Mouse (Mus musculus): ENCODE data around the gene Tmed9. TPM values are rescaled to one million over a fixed set of nuclear protein-coding genes. Genes with fewer than 3 reads are reported as not detected.
A peak's percentile ranks its signal among the peaks of the same experiment; 100 is the strongest.
"Not testable (repeated sequence)": the region's sequence is repeated elsewhere in the genome, so short reads cannot be mapped to it uniquely, and the experiment has no call there.

Gene Tmed9
- polyA plus RNA-seq, 1 experiment from 2014 or later = 73.5 TPM

- Histone ChIP-seq H3K9me3 (ENCODE audit: control insufficient read depth, low read length) (no peaks in the 10 kb centered on the region), H3K4me2 (replicated peaks; ENCODE audit: low read depth, low read length) (no peak overlapping the region), H3K27ac (ENCODE audit: low read depth, low read length) (no peak overlapping the region), H3K27me3 (ENCODE audit: control insufficient read depth, insufficient read depth, low read length) (no peaks in the 10 kb centered on the region), H3K4me1 (ENCODE audit: control insufficient read depth, insufficient read depth, low read length) (no peaks in the 10 kb centered on the region), H3K9ac (ENCODE audit: low read depth, low read length) (no peak overlapping the region), H3K4me3 (ENCODE audit: low read length) (no peak overlapping the region), H3K36me3 (ENCODE audit: control insufficient read depth, insufficient read depth, low read length) (peaks cover 45% of the 10 kb centered on the region)
- no peak for ATAC-seq (ENCODE audit: low FRiP score, low TSS enrichment)
- 75% methylated on average over 6 of the region's 6 CpGs for WGBS
These were observed 16.0 kb upstream of the Tmed9 start for GRCm38 (mm10) chr13:55557499-55557898.

GRCm38 (mm10) chr13:55563266-55563879 is 10.2 kb upstream of the Tmed9 start:
- ATAC-seq (ENCODE audit: low FRiP score, low TSS enrichment) = no peak
- Histone ChIP-seq H3K4me3 (ENCODE audit: low read length) (no peak overlapping the region), H3K4me2 (replicated peaks; ENCODE audit: low read depth, low read length) (no peak overlapping the region), H3K36me3 (ENCODE audit: control insufficient read depth, insufficient read depth, low read length) (peaks cover 35% of the 10 kb centered on the region; the same call in 1 of the 2 replicates), H3K9ac (ENCODE audit: low read depth, low read length) (no peak overlapping the region), H3K4me1 (ENCODE audit: control insufficient read depth, insufficient read depth, low read length) (no peaks in the 10 kb centered on the region), H3K27me3 (ENCODE audit: control insufficient read depth, insufficient read depth, low read length) (no peaks in the 10 kb centered on the region), H3K27ac (ENCODE audit: low read depth, low read length) (no peak overlapping the region), H3K9me3 (ENCODE audit: control insufficient read depth, low read length) (no peaks in the 10 kb centered on the region)
- 82% methylated on average over 7 of the region's 7 CpGs for WGBS

GRCm38 (mm10) chr13:55567001-55567400 is 6.5 kb upstream of the Tmed9 start:
- H3K9ac ChIP-seq (ENCODE audit: low read depth, low read length) = no peak overlapping the region
- no peak overlapping the region for H3K27ac ChIP-seq (ENCODE audit: low read depth, low read length)
- H3K27me3 ChIP-seq (ENCODE audit: control insufficient read depth, insufficient read depth, low read length) = no peaks in the 10 kb centered on the region
- WGBS = 87% methylated on average over 6 of the region's 6 CpGs
- H3K4me3 ChIP-seq (ENCODE audit: low read length) = no peak overlapping the region
- H3K9me3 ChIP-seq (ENCODE audit: control insufficient read depth, low read length) = no peaks in the 10 kb centered on the region
- no peak for ATAC-seq (ENCODE audit: low FRiP score, low TSS enrichment)
- no peak overlapping the region for H3K4me2 ChIP-seq (replicated peaks; ENCODE audit: low read depth, low read length)
- peaks cover 31% of the 10 kb centered on the region; the same call in 1 of the 2 replicates for H3K36me3 ChIP-seq (ENCODE audit: control insufficient read depth, insufficient read depth, low read length)
- H3K4me1 ChIP-seq (ENCODE audit: control insufficient read depth, insufficient read depth, low read length) = peaks cover 8% of the 10 kb centered on the region; the same call in 1 of the 2 replicates

- Histone ChIP-seq H3K4me2 (replicated peaks; ENCODE audit: low read depth, low read length) (no peak overlapping the region), H3K4me3 (ENCODE audit: low read length) (no peak overlapping the region), H3K9ac (ENCODE audit: low read depth, low read length) (no peak overlapping the region), H3K9me3 (ENCODE audit: control insufficient read depth, low read length) (no peaks in the 10 kb centered on the region), H3K4me1 (ENCODE audit: control insufficient read depth, insufficient read depth, low read length) (peaks cover 8% of the 10 kb centered on the region; the same call in 1 of the 2 replicates), H3K27me3 (ENCODE audit: control insufficient read depth, insufficient read depth, low read length) (no peaks in the 10 kb centered on the region), H3K36me3 (ENCODE audit: control insufficient read depth, insufficient read depth, low read length) (peaks cover 31% of the 10 kb centered on the region; the same call in 1 of the 2 replicates), H3K27ac (ENCODE audit: low read depth, low read length) (no peak overlapping the region)
- 69% methylated on average over 2 of the region's 2 CpGs for WGBS
- no peak for ATAC-seq (ENCODE audit: low FRiP score, low TSS enrichment)
These were observed 5.6 kb upstream of the Tmed9 start for GRCm38 (mm10) chr13:55567949-55568348.

- H3K9me3 ChIP-seq (ENCODE audit: control insufficient read depth, low read length); H3K4me1 ChIP-seq (ENCODE audit: control insufficient read depth, insufficient read depth, low read length): not testable (repeated sequence)
These were observed 5.0 kb upstream of the Tmed9 start for GRCm38 (mm10) chr13:55568524-55568923.

GRCm38 (mm10) chr13:55569726-55570285 is 3.7 kb upstream of the Tmed9 start:
- Histone ChIP-seq H3K9ac (ENCODE audit: low read depth, low read length) (peak overlapping the region; percentile 97), H3K4me3 (ENCODE audit: low read length) (peak overlapping the region; percentile 97), H3K27ac (ENCODE audit: low read depth, low read length) (peak overlapping the region; percentile 87; the same call in 1 of the 2 replicates), H3K27me3 (ENCODE audit: control insufficient read depth, insufficient read depth, low read length) (no peaks in the 10 kb centered on the region), H3K4me1 (ENCODE audit: control insufficient read depth, insufficient read depth, low read length) (peaks cover 8% of the 10 kb centered on the region; the same call in 1 of the 2 replicates), H3K36me3 (ENCODE audit: control insufficient read depth, insufficient read depth, low read length) (peaks cover 21% of the 10 kb centered on the region; the same call in 1 of the 2 replicates), H3K4me2 (replicated peaks; ENCODE audit: low read depth, low read length) (peak overlapping the region; percentile 66), H3K9me3 (ENCODE audit: control insufficient read depth, low read length) (peaks cover 3% of the 10 kb centered on the region; the same call in 1 of the 2 replicates)
- 4% methylated on average over 16 of the region's 16 CpGs for WGBS
- ATAC-seq (ENCODE audit: low FRiP score, low TSS enrichment) = peak; percentile 7; the same call in 1 of the 2 replicates

More at GRCm38 (mm10) chr13:55568524-55568923, 5.0 kb upstream of the Tmed9 start:
- not testable (repeated sequence) for H3K9ac ChIP-seq (ENCODE audit: low read depth, low read length); H3K4me2 ChIP-seq (replicated peaks; ENCODE audit: low read depth, low read length); H3K27ac ChIP-seq (ENCODE audit: low read depth, low read length); H3K27me3 ChIP-seq (ENCODE audit: control insufficient read depth, insufficient read depth, low read length); ATAC-seq (ENCODE audit: low FRiP score, low TSS enrichment); H3K4me3 ChIP-seq (ENCODE audit: low read length)
- H3K36me3 ChIP-seq (ENCODE audit: control insufficient read depth, insufficient read depth, low read length) = peaks cover 29% of the 10 kb centered on the region; the same call in 1 of the 2 replicates
- 85% methylated on average over 4 of the region's 4 CpGs for WGBS

- Histone ChIP-seq H3K27ac (ENCODE audit: low read depth, low read length) (peak overlapping the region; percentile 87), H3K9ac (ENCODE audit: low read depth, low read length) (peak overlapping the region; percentile 97), H3K36me3 (ENCODE audit: control insufficient read depth, insufficient read depth, low read length) (peaks cover 17% of the 10 kb centered on the region; the same call in 1 of the 2 replicates), H3K27me3 (ENCODE audit: control insufficient read depth, insufficient read depth, low read length) (no peaks in the 10 kb centered on the region), H3K4me3 (ENCODE audit: low read length) (peak overlapping the region; percentile 97), H3K4me1 (ENCODE audit: control insufficient read depth, insufficient read depth, low read length) (peaks cover 8% of the 10 kb centered on the region; the same call in 1 of the 2 replicates), H3K4me2 (replicated peaks; ENCODE audit: low read depth, low read length) (peak overlapping the region; percentile 66), H3K9me3 (ENCODE audit: control insufficient read depth, low read length) (peaks cover 3% of the 10 kb centered on the region; the same call in 1 of the 2 replicates)
- ATAC-seq (ENCODE audit: low FRiP score, low TSS enrichment) = peak; percentile 78
- WGBS = 0% methylated on average over 47 of the region's 47 CpGs
These were observed 3.1 kb upstream of the Tmed9 start for GRCm38 (mm10) chr13:55570286-55570973.

GRCm38 (mm10) chr13:55571027-55571751 is 2.3 kb upstream of the Tmed9 start, which contains the start of gene Fam193b:
Gene Fam193b, minus strand, starts transcription at chr13:55571120.
- Histone ChIP-seq H3K27ac (ENCODE audit: low read depth, low read length) (peak within 1 kb of the TSS; percentile 87), H3K4me2 (replicated peaks; ENCODE audit: low read depth, low read length) (peak within 1 kb of the TSS; percentile 66), H3K4me3 (ENCODE audit: low read length) (peak within 1 kb of the TSS; percentile 97), H3K9me3 (ENCODE audit: control insufficient read depth, low read length) (peaks cover 3% of the 10 kb centered on the region; the same call in 1 of the 2 replicates), H3K27me3 (ENCODE audit: control insufficient read depth, insufficient read depth, low read length) (no peaks in the 10 kb centered on the region), H3K36me3 (ENCODE audit: control insufficient read depth, insufficient read depth, low read length) (peaks cover 11% of the 10 kb centered on the region; the same call in 1 of the 2 replicates), H3K4me1 (ENCODE audit: control insufficient read depth, insufficient read depth, low read length) (peaks cover 8% of the 10 kb centered on the region; the same call in 1 of the 2 replicates), H3K9ac (ENCODE audit: low read depth, low read length) (peak within 1 kb of the TSS; percentile 97)
- ATAC-seq (ENCODE audit: low FRiP score, low TSS enrichment) = peak; percentile 91
- WGBS = 3% methylated on average over 43 of the region's 47 CpGs

Measured in kidney, embryonic 14.5 days (tissue).